Mouse (Mus musculus) thymus, postnatal 25 days (tissue): Measurements from ENCODE around the gene H6pd.

ENCODE experiments used
- DNase-seq: peaks from one replicate; pipeline ENCODE4 v3.0.0; 2022

H6pd gene

DNA sequence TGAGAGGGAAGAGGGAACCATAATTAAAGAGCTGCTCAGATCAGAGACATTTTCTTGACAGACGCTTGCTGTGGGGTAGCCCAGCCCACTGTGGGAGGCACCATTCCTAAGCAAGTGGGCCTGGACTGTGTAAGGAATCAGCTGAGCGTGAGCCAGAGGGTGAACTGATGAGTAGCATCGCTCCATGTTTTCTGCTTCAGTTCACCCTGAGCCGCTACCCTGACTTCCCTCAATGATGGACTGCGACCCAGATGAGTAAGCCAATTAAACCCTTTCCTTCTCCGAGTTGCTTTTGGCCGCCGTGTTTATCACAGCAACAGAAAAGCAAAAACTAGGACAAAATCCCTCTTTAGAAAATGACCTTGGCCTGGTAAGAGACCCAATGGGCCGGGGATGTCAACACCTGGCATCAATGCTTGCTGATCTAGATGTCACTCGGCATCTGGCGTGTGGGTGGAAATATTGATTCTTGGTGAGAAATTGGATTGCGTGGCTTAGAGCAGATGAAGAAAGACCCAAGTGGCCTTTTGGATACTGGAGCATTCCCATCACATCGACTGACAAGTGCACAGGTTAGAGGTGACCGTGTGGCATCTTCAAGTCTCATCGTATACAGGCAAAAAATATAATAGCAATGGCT is 11.0 kb upstream of the H6pd start:
- DNase-seq: no peak

DNA sequence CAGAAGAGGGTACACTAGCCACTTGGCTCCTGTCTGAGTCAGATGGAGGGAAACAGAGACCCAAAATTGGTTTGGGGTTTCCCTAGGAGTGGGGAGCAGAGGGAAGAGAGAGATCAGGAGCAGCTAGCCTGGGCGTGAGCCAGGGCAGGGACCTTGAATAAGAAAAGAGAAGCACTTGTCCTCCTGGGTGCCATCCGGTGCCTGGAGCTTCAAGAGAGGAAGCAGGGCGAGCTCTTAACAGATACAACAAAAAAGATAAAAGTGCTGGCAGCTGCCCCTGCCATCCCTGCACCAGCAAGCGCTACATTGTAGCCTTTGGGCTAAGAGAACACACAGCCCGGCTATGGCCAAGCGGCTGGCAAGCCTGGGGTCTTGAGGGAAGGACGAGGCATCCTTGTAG is 6.6 kb upstream of the H6pd start:
- peak; percentile 33 for DNase-seq

DNA sequence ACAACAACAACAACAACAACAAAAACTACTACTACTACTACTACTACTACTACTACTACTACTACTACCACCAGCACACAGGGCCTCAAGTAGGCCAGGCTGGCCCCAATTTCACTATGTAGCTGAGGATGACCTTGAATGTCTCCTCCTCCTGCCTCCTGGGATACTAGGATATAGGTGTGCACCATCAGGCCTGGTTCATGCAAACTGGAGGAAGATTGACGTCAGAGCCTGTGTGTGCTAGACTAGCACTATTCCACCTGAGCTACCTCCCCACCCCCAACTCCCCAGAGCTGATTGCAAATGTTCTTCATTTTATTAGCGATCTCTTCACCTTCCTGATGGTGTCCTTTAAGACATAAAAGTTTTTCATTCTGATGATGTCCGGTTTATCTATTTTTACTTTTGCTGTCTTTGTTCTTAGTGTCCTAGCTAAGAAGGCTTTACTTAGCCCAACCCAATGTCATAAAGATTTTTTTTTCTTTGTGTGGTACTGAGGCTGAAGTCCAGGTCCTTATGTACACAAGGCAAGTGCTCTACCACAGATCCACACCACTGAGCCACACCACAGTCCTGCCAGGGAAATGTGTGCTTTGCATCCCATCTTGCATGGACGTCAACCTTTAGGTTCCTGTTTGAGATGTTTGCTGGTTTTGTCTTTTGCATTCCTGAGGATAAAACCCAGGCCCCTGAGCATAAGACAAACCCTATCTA is 5.7 kb upstream of the H6pd start:
- DNase-seq: no peak

DNA sequence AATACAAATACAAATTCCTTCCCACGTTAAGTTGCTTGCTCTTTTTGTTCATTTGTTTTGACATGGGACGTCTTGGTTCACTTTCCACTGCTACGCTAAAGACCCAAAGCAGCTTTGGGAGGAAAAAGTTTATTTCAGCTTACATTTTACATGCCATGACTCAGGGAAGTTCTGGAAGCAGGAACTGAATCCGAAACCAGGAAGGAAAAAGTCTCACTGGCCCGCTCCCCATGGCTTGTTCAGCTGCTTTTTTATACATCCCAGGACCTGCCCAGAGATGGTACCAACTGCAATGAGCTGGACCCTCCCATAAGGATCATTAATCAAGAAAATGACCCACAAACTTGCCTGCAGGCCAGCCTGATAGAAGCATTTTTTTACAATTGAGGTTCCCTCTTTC is 5.0 kb upstream of the H6pd start:
- DNase-seq: no peak

DNA sequence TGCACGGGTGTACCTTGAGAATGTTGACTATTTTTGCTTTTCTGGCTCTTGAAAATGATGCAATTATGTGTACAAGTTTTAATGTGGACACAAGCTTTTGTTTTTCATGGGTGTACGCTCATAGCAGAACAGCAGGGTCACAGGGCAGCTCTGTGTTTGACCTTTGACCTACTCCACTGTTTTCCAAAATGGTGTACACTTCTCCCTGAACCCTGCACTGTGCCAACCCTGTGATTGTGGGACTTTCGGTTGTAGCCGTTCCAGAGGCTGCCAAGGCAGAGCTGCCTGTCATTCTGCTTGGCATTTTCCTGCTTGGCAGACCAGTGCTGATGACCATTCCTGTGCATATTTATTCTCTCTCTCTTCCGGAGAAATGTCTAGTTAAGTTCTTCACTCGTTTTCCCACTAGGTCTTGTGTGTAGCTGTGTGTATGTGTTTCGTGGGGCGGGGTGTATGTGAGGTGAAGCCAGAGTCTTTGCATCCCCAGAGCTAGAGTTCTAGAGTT is 4.4 kb upstream of the H6pd start:
- DNase-seq: no peak

DNA sequence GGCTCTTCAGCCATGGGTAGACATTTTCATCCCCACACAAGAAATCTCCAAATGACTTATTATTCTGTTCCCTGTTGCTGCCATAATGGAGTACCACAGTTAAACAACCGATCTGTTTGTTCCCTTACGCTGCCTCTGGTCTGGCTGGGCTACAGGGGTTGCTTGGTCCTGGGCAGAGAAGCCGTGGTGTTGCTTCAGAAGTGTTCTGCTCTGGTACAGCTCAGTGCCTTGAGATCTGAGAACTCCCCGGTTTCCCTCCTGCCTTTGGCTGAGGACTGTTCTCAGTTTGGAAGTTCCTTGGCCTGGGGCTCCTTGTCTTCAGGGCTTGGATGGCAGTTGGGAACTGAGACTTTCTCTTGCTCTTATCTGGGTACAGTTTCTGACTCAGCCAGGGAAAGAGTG is 3.5 kb upstream of the H6pd start:
- no peak for DNase-seq

DNA sequence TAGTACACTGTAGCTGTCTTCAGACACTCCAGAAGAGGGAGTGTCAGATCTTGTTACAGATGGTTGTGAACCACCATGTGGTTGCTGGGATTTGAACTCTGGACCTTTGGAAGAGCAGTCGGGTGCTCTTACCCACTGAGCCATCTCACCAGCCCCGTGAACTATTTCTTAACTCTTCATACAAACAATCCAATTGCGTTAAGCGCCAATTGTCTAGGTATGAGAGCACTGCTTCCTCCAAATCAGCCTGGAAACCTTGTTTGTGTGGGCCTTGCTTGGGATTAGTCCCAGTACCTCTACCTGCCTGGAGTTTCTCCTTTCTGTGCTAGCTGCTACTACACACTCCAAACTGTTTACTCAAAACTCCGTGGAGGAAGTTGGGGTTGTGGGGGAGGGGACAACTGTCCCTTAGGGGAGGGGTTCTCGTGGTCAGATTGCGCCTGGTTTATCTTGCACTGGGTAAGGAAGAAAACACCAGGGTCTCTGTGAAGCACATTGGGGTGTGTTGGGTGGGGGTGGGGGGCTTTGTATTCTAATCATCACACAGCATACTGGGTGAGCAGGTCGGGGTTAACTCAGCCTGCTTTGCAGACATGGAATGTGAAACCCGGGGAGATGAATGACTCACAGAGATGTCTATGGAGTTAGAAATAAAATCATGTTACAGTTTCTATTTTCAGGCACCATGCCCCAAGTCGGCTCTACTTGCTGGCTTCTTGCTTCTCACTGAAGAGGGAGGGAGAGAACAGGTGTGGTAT is 2.9 kb upstream of the H6pd start:
- DNase-seq: no peak

DNA sequence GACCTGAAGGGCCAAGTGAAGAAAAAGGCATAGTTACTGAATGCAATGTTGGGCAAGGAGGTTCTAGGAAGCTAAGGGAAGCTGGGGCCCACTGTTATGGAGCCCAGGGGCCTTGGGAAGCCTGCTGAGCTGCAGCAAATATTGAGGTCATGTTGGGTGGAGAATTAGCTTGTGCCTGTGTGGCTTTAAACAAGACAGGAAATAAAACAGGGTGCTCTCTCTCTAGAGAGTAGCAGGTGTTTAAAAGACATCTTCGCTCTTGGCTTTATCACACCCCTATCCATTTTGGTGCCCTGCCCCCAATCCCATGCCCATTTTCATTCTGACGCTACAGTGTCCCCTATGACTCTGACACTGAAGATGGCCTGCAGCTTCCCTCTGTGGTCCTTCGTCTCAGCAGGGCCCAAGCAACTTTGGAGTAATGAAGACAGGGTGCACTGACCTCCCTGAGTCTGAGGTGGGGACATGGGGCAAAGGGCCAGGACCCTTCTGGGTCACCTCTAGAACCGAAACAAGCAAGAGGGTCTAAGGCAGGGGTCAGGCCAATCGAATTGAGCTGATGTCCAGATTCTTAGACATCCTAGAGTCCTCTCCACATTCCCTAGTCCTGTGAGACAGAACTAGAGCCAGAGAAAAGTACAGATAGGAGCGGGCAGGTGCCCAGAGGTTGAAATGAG is 1.4 kb upstream of the H6pd start:
- DNase-seq: peak; percentile 50

DNA sequence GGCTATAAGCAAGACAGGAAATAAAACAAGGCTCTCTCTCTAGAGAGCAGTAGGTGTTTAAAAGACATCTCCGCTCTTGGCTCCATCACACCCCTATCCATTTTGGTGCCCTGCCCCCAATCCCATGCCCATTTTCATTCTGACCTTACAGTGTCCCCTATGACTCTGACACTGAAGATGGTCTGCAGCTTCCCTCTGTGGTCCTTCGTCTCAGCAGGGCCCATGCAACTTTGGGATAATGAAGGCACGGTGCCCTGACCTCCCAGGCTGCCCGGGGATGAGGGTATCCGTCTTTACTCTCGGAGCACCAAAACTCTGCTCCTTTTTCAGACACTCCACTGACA is 736 bp upstream of the H6pd start:
- no peak for DNase-seq

DNA sequence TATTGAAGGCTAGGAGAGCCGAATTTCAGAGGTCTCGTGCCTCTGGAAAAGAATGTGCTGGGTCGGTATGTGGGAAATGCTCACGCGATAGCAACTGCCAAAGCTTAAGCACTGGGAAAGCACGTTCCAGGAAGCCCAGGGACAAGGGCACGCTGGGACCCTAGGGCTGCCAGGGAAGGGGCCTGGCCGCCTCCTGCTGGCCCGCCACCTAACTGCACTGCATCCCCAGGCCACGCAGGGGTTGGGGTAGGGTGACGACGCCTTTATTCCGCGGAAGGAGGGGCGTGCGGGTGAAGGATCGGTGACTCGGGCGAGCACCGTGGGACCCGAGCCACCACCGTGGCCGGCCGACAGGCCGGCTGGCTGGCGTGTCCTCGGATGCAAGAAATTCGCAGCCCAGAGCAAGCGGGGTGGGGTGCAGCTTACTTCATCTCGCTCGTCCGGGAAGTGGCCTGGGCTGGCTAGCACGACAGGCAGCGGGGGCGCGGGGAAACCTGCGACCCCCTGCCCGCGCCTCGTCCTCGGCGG is 434 bp downstream of the H6pd start:
- DNase-seq: peak; percentile 89

DNA sequence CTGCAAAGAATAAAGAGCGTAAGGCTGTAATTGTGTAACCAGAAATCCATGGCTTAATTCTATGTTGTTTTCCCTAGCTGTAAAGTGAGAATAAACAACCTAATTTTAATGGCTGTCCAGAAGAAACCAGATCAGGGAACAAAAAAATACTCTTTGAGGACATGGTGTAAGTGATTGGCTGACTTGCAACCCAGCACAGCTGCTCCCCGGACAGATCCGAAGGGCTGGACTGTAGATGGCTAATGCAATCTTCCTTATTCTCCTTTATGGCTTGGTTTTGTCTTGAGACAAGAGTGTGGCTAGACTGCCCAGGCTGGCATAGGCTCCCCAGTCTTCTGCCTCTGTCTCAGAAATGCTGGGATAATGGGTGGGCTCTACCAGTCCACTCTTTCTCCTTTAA is 1.4 kb downstream of the H6pd start:
- no peak for DNase-seq

DNA sequence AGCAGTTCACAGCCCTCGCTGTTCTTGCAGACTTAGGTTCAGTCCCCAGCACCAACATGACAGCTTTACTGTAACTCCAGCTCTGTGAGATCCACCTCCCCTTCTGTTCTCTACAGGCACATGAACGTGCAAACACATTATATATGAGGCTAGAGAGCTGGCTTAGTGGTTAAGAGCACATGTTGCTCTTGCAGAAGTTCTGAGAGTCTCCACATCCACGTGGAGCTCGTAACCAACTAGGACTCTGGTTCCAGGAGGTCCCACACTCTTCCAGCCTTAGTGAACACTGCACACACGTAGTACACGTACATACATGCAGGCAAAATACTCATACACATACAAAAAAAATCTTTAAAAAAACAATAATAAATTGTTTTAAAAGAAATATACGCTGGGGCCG is 1.8 kb downstream of the H6pd start:
- no peak for DNase-seq

DNA sequence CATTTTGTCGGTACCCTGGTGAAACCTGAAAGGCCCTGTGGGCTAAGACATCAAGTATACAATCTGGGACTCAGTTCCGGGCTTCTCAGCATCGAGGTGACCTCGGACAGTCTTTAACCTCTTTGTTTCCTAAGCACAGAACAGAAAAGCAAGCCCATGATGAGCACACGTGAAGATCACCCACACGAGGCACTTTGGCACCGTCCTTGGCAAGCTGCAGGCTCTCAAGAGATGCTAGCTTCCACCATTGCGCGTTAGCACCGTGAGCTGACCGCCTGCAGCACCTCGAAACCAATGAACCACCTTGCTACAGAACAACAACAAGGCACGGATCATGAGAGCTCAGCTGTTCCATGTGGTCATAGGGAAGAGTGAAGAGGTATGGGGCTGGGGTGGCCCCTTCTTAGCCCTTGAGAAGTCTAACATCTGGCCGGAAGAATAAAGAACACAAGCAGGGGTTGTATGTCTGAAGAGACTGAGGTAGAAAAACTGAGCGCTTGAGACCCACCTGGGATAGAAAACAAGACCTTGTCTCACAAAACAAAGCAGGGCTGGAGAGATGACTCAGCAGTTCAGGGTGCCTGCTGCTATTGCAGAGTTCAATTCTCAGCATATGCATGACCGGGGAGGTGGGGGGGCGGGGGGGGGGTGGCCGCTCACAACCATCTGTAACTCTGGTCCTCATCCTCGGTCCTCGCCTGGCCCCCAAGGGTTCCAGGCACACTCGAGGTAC is 2.5 kb downstream of the H6pd start:
- peak; percentile 42 for DNase-seq

DNA sequence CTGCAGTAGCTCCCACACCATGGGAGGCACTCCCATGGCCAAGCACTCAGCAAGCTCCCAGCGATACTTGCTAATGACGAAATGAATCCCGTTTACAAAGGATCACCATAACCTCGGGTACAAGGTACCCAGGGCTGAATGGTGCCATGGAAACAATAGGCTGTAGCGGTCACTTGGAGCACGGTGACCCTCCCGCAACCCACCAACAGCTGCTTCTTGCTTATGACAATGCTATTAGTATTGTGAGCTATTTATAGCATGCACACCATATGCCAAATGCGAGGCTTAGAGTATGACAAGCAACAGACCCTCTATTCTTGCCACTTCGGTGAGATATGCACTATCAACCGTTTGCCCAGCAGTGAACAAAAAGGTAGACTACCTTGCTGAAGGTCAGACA is 3.6 kb downstream of the H6pd start:
- DNase-seq: no peak

DNA sequence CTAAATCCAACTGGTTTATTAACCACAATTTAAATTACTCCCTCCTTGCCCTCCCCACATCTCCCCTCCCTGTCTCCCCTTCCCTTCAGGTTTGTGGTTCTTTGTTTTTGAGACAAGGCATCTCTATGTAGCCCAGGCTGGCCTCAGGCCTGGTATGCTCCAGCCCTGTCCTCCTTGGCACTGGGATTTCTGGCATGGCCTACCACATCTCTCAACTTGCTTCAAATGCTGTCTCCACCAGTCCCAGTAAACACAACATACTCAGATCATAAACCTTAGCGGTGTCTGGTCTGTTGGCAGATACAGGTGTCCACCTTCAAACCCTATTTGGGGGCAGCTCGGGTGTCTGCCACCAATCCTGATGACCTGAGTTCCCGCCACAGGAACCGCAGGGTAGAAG is 5.2 kb downstream of the H6pd start:
- DNase-seq: no peak

DNA sequence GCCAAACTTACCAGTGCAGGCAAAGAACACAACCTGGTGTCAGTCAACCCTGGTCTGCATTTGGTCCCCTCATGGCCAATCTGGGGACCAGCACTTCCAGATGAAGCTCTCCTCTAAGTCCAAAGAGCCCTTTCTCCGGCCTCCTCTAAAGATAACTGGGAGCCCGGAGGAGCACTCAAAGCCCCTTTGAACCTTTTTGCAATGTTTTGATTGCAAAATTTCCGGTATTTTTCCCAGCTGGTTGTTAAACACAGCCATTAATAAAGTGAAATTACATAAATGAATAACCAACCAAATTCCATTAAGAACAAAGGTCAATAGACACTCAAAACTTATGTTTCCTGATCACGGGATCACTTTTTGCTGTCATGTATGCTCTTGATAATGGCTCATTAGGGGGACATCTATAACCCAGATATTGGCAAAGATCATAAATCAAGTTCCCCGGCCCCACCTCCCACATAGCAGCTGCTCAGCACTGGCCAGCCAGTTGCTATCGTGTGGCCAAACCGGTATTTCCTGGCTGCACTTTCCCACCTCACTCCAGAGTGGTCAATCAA is 5.7 kb downstream of the H6pd start:
- DNase-seq: no peak

DNA sequence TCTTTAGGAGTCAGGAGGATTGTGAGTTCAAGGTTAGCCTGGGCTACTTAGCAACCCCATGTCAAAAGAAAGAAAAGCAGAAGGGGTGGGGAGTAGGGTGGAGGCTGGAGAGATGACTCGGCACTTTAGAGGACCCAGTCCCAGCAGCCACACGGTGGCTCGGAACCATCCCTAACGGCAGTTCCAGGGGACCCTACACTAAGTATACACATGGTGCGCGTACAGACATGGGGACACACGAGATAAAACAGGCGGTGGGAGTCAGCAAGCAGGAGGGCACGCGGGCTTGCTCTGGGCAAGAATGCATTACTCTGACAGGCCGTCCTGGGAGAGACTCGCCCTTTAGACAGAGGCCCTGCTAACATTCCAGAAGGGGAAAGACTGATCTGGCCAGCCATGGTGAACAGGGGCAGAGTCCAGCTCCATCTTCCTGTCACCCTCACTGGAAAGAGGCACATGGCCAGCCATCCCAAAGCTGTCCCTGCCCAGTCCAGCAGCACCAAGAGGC is 6.7 kb downstream of the H6pd start:
- no peak for DNase-seq

DNA sequence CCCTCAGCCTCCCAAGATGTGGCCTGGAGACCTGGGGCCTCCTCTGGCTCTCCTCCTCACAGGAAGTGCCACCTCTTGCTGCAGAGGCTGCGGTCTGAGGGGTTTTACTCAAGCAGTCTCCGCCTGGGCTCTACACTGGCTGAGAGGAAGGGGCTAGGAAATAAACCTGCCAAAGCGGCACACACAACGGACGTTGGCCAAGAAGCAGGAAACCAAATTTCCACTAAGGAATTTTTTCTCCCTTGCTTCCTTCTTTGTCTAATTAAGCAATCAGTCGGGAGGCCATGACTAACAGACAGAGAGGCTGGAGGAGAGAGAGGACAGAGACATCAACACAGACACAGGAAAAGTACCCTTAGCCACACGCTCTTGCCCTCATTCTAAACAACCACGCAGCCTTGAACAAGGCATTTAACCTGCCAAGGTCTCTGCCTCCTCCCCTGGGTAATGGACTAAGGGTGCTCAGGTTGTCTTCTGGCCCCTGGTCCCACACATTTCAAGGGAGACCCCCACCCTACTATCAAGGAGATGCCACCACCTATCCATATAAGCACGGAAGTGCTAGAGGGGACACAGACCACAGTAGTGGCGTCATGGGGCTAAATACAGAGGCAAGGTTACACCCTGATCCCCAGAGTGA is 7.5 kb downstream of the H6pd start:
- DNase-seq: peak; percentile 61

DNA sequence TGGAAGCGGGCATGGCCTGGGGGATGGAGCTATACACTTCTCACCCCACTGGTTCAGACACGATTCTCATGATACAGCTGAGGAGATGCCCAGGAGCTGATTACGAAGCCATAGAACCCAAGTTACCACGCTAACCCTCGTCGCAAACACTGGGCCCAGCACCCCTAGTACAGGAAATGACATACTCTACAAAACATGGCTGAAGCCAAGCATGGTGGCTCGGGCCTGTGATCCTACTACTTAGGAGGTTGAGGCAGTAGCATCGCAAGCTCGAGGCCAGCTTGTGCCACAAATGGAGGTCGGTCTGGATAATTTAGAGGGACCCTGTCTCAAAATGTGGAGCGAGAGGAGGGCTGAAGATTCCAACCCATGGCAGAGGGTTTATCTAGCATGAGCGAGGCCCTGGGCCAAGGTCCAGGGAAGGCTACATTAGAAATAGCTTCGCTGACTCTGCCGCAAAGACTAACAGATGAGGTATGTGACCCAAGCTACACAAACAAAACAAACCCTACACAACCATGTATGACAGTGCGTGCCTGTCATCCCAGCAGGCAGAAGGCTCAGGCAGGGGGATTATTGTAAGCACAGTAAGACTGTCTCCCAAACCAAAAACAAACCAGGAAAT is 8.8 kb downstream of the H6pd start:
- DNase-seq: no peak

DNA sequence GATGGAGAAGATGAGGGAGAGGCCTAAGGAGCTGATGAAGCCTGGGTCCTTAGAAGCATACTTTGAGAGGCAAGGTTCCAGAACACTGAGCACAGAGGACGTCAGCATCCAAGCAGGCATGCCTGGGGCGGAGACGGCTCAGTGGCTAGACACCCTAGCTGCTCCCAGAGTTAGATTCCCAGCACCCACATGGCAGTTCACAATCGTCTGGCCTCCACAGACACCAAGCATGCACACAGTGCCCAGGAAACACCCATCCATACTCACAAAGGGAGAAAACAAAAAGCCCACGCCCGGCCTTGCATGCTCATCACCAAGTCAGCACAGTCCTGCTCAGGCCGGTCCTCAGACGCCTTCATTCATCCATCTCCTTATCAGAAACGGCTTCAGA is 9.3 kb downstream of the H6pd start:
- no peak for DNase-seq
